Mouse (Mus musculus) forebrain, embryonic 14.5 days (tissue): Measurements from ENCODE around the gene Tbk1. TPM values are rescaled to one million over a fixed set of nuclear protein-coding genes. Genes with fewer than 3 reads are reported as not detected.
A peak's percentile ranks its signal among the peaks of the same experiment; 100 is the strongest.

Experiments used
- ATAC-seq: fragments of 200-750 bp; cut with Nextera tagmentation; 2 replicates; pipeline ENCODE4 v1.8.0; 2017; ENCODE audit warnings: mild to moderate bottlenecking, moderate library complexity
- DNase-seq: peaks from one replicate; pipeline ENCODE4 v3.0.0-alpha.2; 2015; ENCODE audit warnings: low spot score
- H3K27ac ChIP-seq: fragments of 300-500 bp; sonication (generic); 2 replicates; pipeline ENCODE4 v1.5.1; 2014; ENCODE audit warnings: low read depth, mild to moderate bottlenecking, control low read depth, low read length, moderate library complexity
- H3K27me3 ChIP-seq: fragments of 300-500 bp; sonication (generic); replicated peaks from 2 replicates; pipeline ENCODE4 v1.6.1; 2014; ENCODE audit warnings: low read length, control low read depth, mixed read lengths; ENCODE audit not compliant: control insufficient read depth, insufficient read depth
- H3K36me3 ChIP-seq: fragments of 300-500 bp; sonication (generic); 2 replicates; pipeline ENCODE4 v1.6.1; 2014; ENCODE audit warnings: low read length, control low read depth; ENCODE audit not compliant: control insufficient read depth, insufficient read depth
- H3K4me1 ChIP-seq: fragments of 300-500 bp; sonication (generic); 2 replicates; pipeline ENCODE4 v1.6.1; 2014; ENCODE audit warnings: antibody characterized with exemption, low read length, control low read depth; ENCODE audit not compliant: control insufficient read depth, insufficient read depth
- H3K4me2 ChIP-seq: fragments of 300-500 bp; sonication (generic); 2 replicates; pipeline ENCODE4 v1.6.1; 2014; ENCODE audit warnings: mild to moderate bottlenecking, control low read depth, low read length
- H3K4me3 ChIP-seq: fragments of 300-500 bp; sonication (generic); 2 replicates; pipeline ENCODE4 v1.5.1; 2014; ENCODE audit warnings: low read depth, low read length, control low read depth
- H3K9ac ChIP-seq: fragments of 300-500 bp; sonication (generic); 2 replicates; pipeline ENCODE4 v1.6.1; 2014; ENCODE audit warnings: mild to moderate bottlenecking, low read length, control low read depth, moderate library complexity
- H3K9me3 ChIP-seq: fragments of 300-500 bp; sonication (generic); replicated peaks from 2 replicates; pipeline ENCODE4 v1.6.1; 2016; ENCODE audit warnings: low read length, control low read depth, mixed read lengths; ENCODE audit not compliant: control insufficient read depth
- WGBS: fragments of 180-500 bp; shearing (Covaris S2); extraction: QIAGEN DNeasy Blood & Tissue Kit; methylation state at CpG from one replicate; pipeline ENCODE4 v1.1.7; 2014; 5-methylcytosine and 5-hydroxymethylcytosine counted together
- polyA plus RNA-seq: library from polyadenylated mRNA; unstranded; fragments of >200 nt; fragmentation: Nextera tagmentation; extraction: Ambion mirVana; gene quantifications from 2 replicates; pipeline ENCODE4 v1.2.1, GENCODE M21; 2014

Gene Tbk1
- polyA plus RNA-seq, 1 experiment from 2014 or later = 34.7 TPM

DNA sequence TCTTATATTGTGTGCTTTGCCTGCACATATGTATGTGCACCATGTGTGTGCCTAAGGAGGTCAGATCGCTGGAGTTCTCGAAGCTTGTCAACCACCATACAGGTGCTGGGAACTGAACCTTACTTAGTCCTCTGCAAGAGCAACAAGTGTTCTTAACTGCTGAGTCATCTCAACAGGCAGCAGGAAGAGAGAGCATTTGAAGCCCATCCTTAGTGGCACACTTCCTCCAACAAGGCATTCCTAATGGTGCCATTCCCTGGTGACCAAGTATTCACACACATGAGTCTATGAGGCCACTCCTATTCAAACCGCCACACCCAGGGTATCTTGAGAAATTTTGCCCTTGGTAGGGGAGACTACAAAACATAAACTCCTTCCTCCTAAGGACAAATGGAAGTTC, 44.4 kb downstream of the Tbk1 start:
- DNase-seq (no peak), ATAC-seq (no peak)
- H3K9ac ChIP-seq = no peak overlapping the region
- WGBS = 96% methylated on average over 3 of the region's 3 CpGs
- H3K36me3 ChIP-seq = peaks cover 16% of the 10 kb centered on the region; the same call in 1 of the 2 replicates
- no peaks in the 10 kb centered on the region for H3K4me1 ChIP-seq
- H3K27ac ChIP-seq = no peak overlapping the region
- no peak overlapping the region for H3K4me2 ChIP-seq
- no peak overlapping the region for H3K4me3 ChIP-seq
- H3K9me3 ChIP-seq = no peaks in the 10 kb centered on the region
- no peaks in the 10 kb centered on the region for H3K27me3 ChIP-seq

- H3K27ac ChIP-seq = no peak overlapping the region
- no peaks in the 10 kb centered on the region for H3K36me3 ChIP-seq
- no peak overlapping the region for H3K9ac ChIP-seq
- 91% methylated on average over 4 of the region's 4 CpGs for WGBS
- no peak overlapping the region for H3K4me2 ChIP-seq
- ATAC-seq (no peak), DNase-seq (no peak)
- no peak overlapping the region for H3K4me3 ChIP-seq
- no peaks in the 10 kb centered on the region for H3K4me1 ChIP-seq
- no peaks in the 10 kb centered on the region for H3K27me3 ChIP-seq
- H3K9me3 ChIP-seq = no peaks in the 10 kb centered on the region
Observed at GRCm38 (mm10) chr10:121534995-121535394, 51.6 kb downstream of the Tbk1 start.

GRCm38 (mm10) chr10:121533137-121533872, 53.3 kb downstream of the Tbk1 start:
- peak; percentile 66 for DNase-seq
- H3K9me3 ChIP-seq = no peaks in the 10 kb centered on the region
- no peak overlapping the region for H3K27ac ChIP-seq
- ATAC-seq = peak; percentile 76
- 15% methylated on average over 32 of the region's 32 CpGs for WGBS
- H3K4me1 ChIP-seq = no peaks in the 10 kb centered on the region
- no peaks in the 10 kb centered on the region for H3K36me3 ChIP-seq
- H3K27me3 ChIP-seq = no peaks in the 10 kb centered on the region
- peak overlapping the region; percentile 27 for H3K4me3 ChIP-seq
- peak overlapping the region; percentile 45 for H3K9ac ChIP-seq
- peak overlapping the region; percentile 52 for H3K4me2 ChIP-seq

GRCm38 (mm10) chr10:121531541-121531940, 55.0 kb downstream of the Tbk1 start:
- DNase-seq (no peak), ATAC-seq (no peak)
- no peak overlapping the region for H3K4me3 ChIP-seq
- no peaks in the 10 kb centered on the region for H3K36me3 ChIP-seq
- H3K9ac ChIP-seq = no peak overlapping the region
- no peaks in the 10 kb centered on the region for H3K9me3 ChIP-seq
- no peak overlapping the region for H3K4me2 ChIP-seq
- no peaks in the 10 kb centered on the region for H3K27me3 ChIP-seq
- H3K27ac ChIP-seq = no peak overlapping the region
- no peaks in the 10 kb centered on the region for H3K4me1 ChIP-seq
- WGBS = 84% methylated on average over 5 of the region's 5 CpGs

GRCm38 (mm10) chr10:121530365-121531003, 56.1 kb downstream of the Tbk1 start:
- no peak overlapping the region for H3K9ac ChIP-seq
- H3K27ac ChIP-seq = no peak overlapping the region
- H3K27me3 ChIP-seq = no peaks in the 10 kb centered on the region
- no peak for ATAC-seq
- 93% methylated on average over 8 of the region's 8 CpGs for WGBS
- no peaks in the 10 kb centered on the region for H3K9me3 ChIP-seq
- H3K36me3 ChIP-seq = no peaks in the 10 kb centered on the region
- H3K4me1 ChIP-seq = no peaks in the 10 kb centered on the region
- H3K4me3 ChIP-seq = no peak overlapping the region
- no peak for DNase-seq
- H3K4me2 ChIP-seq = no peak overlapping the region

GRCm38 (mm10) chr10:121529261-121529660, 57.3 kb downstream of the Tbk1 start:
- 90% methylated on average over 1 of the region's 1 CpGs for WGBS
- DNase-seq (no peak), ATAC-seq (no peak)
- no peaks in the 10 kb centered on the region for H3K36me3 ChIP-seq
- no peaks in the 10 kb centered on the region for H3K4me1 ChIP-seq
- no peak overlapping the region for H3K27ac ChIP-seq
- no peak overlapping the region for H3K9ac ChIP-seq
- H3K4me2 ChIP-seq = no peak overlapping the region
- no peaks in the 10 kb centered on the region for H3K9me3 ChIP-seq
- no peaks in the 10 kb centered on the region for H3K27me3 ChIP-seq
- no peak overlapping the region for H3K4me3 ChIP-seq

DNA sequence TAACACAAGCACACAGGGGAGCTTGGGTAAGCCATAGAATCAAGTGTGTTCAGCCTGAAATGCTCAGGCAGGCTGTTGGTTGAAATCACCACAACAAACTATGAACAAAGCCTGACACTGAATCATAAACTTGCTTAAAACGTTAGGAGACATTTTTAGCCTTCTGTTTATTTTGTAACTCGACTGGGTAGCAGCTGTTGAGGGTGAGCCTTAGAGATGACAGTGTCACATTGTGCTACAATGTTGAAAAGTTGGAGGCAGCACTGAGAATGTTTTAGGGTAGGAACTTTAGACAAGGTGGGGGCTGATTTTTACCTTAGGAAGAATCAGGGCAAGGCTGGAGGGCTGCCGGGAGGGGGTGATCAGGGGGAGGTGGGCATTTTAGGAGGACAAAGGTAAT, 58.1 kb downstream of the Tbk1 start:
- Histone ChIP-seq H3K27ac (no peak overlapping the region), H3K9me3 (no peaks in the 10 kb centered on the region), H3K9ac (no peak overlapping the region), H3K4me1 (no peaks in the 10 kb centered on the region), H3K4me3 (no peak overlapping the region), H3K27me3 (no peaks in the 10 kb centered on the region), H3K36me3 (no peaks in the 10 kb centered on the region), H3K4me2 (no peak overlapping the region)
- DNase-seq (no peak), ATAC-seq (no peak)
- WGBS = 86% methylated on average over 3 of the region's 3 CpGs

DNA sequence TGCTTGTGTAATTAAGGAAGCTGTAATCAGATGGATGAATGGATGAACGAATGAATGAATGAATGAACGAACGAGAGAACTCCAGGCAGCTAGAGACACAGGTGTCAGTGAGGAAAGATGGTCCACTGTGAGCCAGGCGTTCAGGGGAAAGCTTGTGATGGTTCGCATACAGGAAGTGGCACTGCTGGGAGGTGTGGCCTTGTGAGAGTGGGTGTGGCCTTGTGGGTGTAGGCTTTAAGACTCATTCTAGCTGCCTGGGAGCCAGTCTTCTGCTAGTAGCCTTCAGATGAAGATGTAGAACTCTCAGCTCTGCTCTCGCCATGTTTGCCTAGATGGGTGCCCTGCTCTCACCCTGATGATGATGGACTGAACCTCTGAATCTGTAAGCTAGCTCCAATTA, 59.5 kb downstream of the Tbk1 start:
- Histone ChIP-seq H3K36me3 (no peaks in the 10 kb centered on the region), H3K27me3 (no peaks in the 10 kb centered on the region), H3K9me3 (no peaks in the 10 kb centered on the region), H3K4me1 (no peaks in the 10 kb centered on the region), H3K4me2 (no peak overlapping the region), H3K9ac (no peak overlapping the region), H3K27ac (no peak overlapping the region), H3K4me3 (no peak overlapping the region)
- DNase-seq (no peak), ATAC-seq (no peak)
- 87% methylated on average over 6 of the region's 6 CpGs for WGBS

DNA sequence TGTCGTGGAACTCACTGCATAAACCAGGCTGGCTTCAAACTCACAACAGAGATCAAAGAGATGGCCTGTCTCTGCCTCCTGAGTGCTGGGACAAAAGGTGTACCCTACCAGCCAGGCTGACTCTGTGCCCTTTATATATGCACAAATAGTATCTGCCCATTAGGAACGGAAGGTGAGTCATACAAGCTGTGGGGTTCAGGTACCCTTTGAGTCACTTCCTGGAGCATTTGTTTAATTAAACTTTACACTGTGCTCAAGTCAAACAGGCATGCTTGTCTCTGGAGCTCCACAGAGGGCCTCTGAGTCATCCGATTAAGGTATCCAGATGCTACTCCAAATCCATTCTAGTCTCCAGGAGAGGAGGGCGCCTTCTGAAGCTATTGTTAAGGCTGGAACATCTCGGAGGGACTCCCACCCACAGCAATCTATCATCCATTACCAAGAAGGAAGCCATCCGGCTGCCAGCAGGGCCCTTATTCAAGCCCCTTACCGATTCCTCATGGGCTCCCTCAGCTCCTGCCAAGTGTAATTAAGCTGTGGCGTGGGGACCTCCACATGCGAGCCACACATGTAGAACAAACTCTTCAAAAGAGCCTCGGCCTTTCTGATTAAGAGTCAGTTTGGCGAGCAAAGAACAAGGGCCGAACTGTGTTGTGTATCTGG, 65.5 kb downstream of the Tbk1 start:
- 18% methylated on average over 12 of the region's 12 CpGs for WGBS
- Histone ChIP-seq H3K9ac (no peak overlapping the region), H3K4me1 (no peaks in the 10 kb centered on the region), H3K27ac (no peak overlapping the region), H3K4me3 (no peak overlapping the region), H3K36me3 (no peaks in the 10 kb centered on the region), H3K4me2 (no peak overlapping the region), H3K27me3 (no peaks in the 10 kb centered on the region), H3K9me3 (no peaks in the 10 kb centered on the region)
- DNase-seq (peak; percentile 47), ATAC-seq (no peak)
